Mouse (Mus musculus) MEL (cell line): ENCODE measurements around the gene Btbd6.

Experiments used
- CHD1 ChIP-seq: IDR thresholded peaks from 2 replicates; pipeline ENCODE4 v1.6.1; 2012; ENCODE audit warnings: low read depth, mild to moderate bottlenecking, inconsistent platforms, low read length, improper control_type of control experiment
- CTCF ChIP-seq, 3 experiments: IDR thresholded peaks in 2 of 3; conservative IDR thresholded peaks in 1 of 3; 2 replicates each; pipeline ENCODE4 v1.5.1; 2011 to 2012; ENCODE audit warnings: low read length in 3 of 3, low read depth in 2 of 3, mild to moderate bottlenecking in 2 of 3, improper control_type of control experiment in 1 of 3, inconsistent platforms in 1 of 3, mixed read lengths in 1 of 3, moderate library complexity in 1 of 3; ENCODE audit not compliant: control insufficient read depth in 1 of 3, insufficient read depth in 1 of 3, poor library complexity in 1 of 3, severe bottlenecking in 1 of 3
- EP300 ChIP-seq, 2 experiments: IDR thresholded peaks; 2 replicates each; pipeline ENCODE4 v1.6.1; 2011; ENCODE audit warnings: improper control_type of control experiment in 2 of 2, low read length in 2 of 2, low read depth in 1 of 2, mild to moderate bottlenecking in 1 of 2
- HCFC1 ChIP-seq: IDR thresholded peaks from 2 replicates; pipeline ENCODE4 v1.6.1; 2012; ENCODE audit warnings: low read depth, mild to moderate bottlenecking, inconsistent platforms, low read length, improper control_type of control experiment, moderate library complexity
- MAZ ChIP-seq: IDR thresholded peaks from 2 replicates; pipeline ENCODE4 v1.6.1; 2012; ENCODE audit warnings: low read depth, mild to moderate bottlenecking, inconsistent platforms, low read length, improper control_type of control experiment
- MEF2A ChIP-seq: IDR thresholded peaks from 2 replicates; pipeline ENCODE4 v1.6.1; 2014; ENCODE audit warnings: low read depth, mild to moderate bottlenecking, inconsistent platforms, low read length, improper control_type of control experiment; ENCODE audit not compliant: poor library complexity, insufficient replicate concordance, severe bottlenecking; ENCODE audit errors: extremely low read depth
- POLR2A ChIP-seq, 2 experiments: IDR thresholded peaks; 2 replicates each; pipeline ENCODE4 v1.6.1; 2011 to 2012; ENCODE audit warnings: low read length in 2 of 2, mild to moderate bottlenecking in 2 of 2, control low read depth in 1 of 2, improper control_type of control experiment in 1 of 2, low read depth in 1 of 2, moderate library complexity in 1 of 2; ENCODE audit not compliant: control insufficient read depth in 1 of 2, insufficient read depth in 1 of 2, poor library complexity in 1 of 2
- POLR2AphosphoS5 ChIP-seq: IDR thresholded peaks from 2 replicates; pipeline ENCODE4 v1.6.1; 2012; ENCODE audit warnings: low read depth, borderline replicate concordance, mild to moderate bottlenecking, inconsistent platforms, low read length, moderate library complexity, mixed read lengths
- ZNF384 ChIP-seq: IDR thresholded peaks from 2 replicates; pipeline ENCODE4 v1.6.1; 2012; ENCODE audit warnings: low read depth, mild to moderate bottlenecking, inconsistent platforms, low read length, improper control_type of control experiment

- no peak for TF ChIP-seq CHD1
- TF ChIP-seq POLR2A (IDR thresholded peaks at IDR 0.05; ENCODE audit: control insufficient read depth in 1 of 2, insufficient read depth in 1 of 2, low read depth in 1 of 2, low read length in 2 of 2, poor library complexity in 1 of 2): no peak
- no peak for TF ChIP-seq HCFC1
- no peak for TF ChIP-seq CTCF (IDR thresholded peaks at IDR 0.05 in 2 of 3, conservative IDR thresholded peaks at IDR 0.05 in 1 of 3; ENCODE audit: control insufficient read depth in 1 of 3, insufficient read depth in 1 of 3, low read depth in 2 of 3, low read length in 3 of 3, poor library complexity in 1 of 3, severe bottlenecking in 1 of 3)
- no peak for TF ChIP-seq ZNF384
- no peak for TF ChIP-seq MAZ
- no peak for TF ChIP-seq MEF2A
- no peak for TF ChIP-seq POLR2AphosphoS5
- no peak for TF ChIP-seq EP300 (IDR thresholded peaks at IDR 0.05; ENCODE audit: low read depth in 1 of 2, low read length in 2 of 2)
Measured at GRCm38 (mm10) chr12:112976371-112977073, at the start of gene Btbd6.
